Mouse (Mus musculus) cerebellum, postnatal 36 days (tissue): ENCODE measurements around the gene Blcap.

Source experiments
- DNase-seq, 2 experiments: peaks; one replicate each; pipeline ENCODE4 v3.0.0; 2021 to 2022; ENCODE audit warnings: mixed read lengths in 2 of 2

Gene Blcap

GRCm38 (mm10) chr2:157517526-157517925, 53.5 kb downstream of the Blcap start:
- no peak for DNase-seq

GRCm38 (mm10) chr2:157514353-157514752, 56.7 kb downstream of the Blcap start:
- no peak for DNase-seq

GRCm38 (mm10) chr2:157513737-157514208, 57.3 kb downstream of the Blcap start:
- DNase-seq = no peak

- no peak for DNase-seq
These were observed 58.2 kb downstream of the Blcap start for GRCm38 (mm10) chr2:157512859-157513258.

GRCm38 (mm10) chr2:157510031-157510430, 61.0 kb downstream of the Blcap start:
- no peak for DNase-seq

- DNase-seq = no peak
These were observed 61.9 kb downstream of the Blcap start for GRCm38 (mm10) chr2:157509182-157509581.

GRCm38 (mm10) chr2:157506779-157507178, 64.3 kb downstream of the Blcap start:
- DNase-seq = no peak
